Mouse (Mus musculus): Measurements from ENCODE around the gene Ptpra.

Gene Ptpra

DNA sequence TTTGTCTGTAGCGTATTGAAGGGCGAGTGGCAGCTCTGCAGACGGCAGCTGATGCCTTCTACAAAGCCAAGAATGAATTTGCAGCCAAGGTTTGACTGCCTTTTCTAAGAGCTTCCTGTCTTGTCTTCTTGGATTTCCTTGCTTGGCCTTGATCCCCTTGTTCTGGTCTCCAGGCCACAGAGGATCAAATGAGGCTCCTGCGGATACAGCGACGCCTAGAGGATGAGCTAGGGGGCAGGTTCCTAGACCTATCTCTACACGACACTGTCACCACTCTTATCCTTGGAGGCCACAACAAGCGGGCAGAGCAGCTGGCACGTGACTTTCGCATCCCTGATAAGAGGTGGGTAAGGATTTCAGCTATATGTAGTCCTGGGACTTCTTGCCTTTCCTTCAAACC is 7.9 kb upstream of the Ptpra start:
- ATAC-seq (ENCODE audit: low TSS enrichment): no peak

DNA sequence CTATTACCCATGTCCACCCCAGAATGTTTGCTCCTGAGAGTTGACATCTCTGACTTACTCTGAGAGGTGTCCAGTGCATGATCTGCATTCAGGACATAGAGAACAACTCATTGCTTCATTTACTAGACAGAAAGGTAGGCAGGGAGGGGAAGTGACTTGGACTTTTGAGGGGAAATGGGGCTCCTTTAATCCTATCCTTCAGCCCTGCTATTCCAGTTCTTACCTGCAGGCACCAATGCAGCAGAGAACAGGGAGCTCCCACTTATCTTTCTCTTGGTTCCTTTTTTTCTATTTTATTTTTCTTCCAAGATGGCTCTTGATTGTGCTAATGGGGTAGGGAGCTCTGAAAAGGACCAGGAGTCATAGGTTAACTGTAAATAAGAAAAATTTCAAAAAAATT is 1.6 kb upstream of the Ptpra start:
- ATAC-seq (ENCODE audit: low TSS enrichment): no peak

GRCm38 (mm10) chr2:130449021-130449793 is 871 bp upstream of the Ptpra start:
- peak; percentile 14; the same call in 1 of the 2 replicates for ATAC-seq (ENCODE audit: low TSS enrichment)

DNA sequence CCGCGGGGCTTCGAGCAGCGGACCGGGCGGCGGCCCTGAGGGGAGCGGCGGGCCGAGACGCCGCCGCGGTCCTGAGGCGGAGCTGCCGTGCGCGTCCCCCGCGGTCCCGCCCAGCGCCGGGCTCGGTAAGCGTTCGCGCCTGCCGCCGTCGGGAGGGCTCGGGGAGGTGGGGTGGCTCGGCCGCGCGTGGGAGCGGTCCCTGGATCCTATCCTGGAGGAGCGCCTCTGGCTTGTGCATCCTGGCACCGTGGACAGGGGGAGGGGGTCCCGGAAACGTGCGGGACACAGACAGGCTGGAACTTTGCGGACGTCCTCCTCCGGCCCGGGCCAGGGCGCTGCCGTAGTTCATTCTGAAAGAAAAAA is 337 bp downstream of the Ptpra start:
- ATAC-seq (ENCODE audit: low TSS enrichment): peak; percentile 71

GRCm38 (mm10) chr2:130451086-130451726 is 1.1 kb downstream of the Ptpra start:
- ATAC-seq (ENCODE audit: low TSS enrichment): no peak

DNA sequence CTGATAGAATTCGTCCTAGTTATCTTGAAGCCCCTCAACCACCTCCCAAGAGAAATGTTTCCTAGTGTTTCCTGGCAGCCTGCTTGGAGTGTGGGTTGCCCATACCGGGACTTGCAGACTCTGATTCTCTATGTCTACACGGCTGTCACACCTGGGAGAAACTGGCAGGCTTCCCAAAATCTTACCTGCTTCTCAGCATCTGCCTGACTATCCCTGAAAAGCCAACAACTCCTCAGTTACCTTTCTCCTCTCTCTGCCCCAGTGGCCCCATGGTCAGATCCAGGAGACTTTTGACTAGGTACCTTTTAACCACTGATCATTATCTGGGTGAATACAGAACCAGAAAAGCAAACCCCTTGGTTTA is 1.6 kb downstream of the Ptpra start:
- no peak for ATAC-seq (ENCODE audit: low TSS enrichment)

GRCm38 (mm10) chr2:130452266-130452665 is 2.2 kb downstream of the Ptpra start:
- ATAC-seq (ENCODE audit: low TSS enrichment): no peak

DNA sequence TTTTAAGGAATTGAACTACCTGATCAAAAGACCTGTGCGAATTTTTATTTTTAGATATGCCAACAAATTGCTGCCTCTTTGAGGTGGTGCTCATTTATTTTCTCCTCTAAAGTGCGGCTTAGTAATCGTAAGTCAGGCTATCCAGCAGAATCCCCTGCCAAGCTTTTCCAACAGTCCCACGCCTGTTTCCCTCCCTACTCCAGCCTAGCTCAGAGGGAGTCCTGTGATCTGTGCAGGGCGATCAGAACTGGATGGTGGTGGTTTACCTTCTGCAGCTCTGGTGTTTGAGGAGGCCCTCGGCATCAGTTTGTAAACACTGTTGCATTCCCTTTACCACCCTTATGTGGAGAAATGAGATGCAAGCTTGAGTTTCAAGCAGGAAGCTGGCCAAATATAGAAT is 3.3 kb downstream of the Ptpra start:
- ATAC-seq (ENCODE audit: low TSS enrichment): peak; percentile 23; the same call in 1 of the 2 replicates

- peak; percentile 34; the same call in 1 of the 2 replicates for ATAC-seq (ENCODE audit: low TSS enrichment)
Observed at GRCm38 (mm10) chr2:130454748-130455370, 4.8 kb downstream of the Ptpra start.

GRCm38 (mm10) chr2:130457871-130458270 is 7.8 kb downstream of the Ptpra start:
- no peak for ATAC-seq (ENCODE audit: low TSS enrichment)

DNA sequence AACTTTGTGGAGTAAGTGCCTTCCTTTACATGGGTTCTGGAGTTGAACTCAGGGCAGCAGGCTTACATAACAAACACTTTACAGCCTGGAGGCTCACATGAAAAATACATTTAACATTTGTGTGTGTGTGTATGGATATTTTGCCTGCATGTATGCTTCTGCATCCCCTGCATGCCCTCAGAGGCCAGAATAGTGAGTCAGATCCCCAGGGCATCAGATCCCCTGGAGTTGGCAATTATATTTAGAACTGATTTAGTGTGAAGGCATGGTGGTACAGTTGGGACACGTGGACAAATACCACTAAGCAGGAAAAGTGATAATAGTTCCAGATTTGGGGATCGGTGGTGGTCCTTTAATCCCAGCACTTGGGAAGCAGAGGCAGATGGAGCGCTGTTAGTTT is 9.5 kb downstream of the Ptpra start:
- ATAC-seq (ENCODE audit: low TSS enrichment): no peak

DNA sequence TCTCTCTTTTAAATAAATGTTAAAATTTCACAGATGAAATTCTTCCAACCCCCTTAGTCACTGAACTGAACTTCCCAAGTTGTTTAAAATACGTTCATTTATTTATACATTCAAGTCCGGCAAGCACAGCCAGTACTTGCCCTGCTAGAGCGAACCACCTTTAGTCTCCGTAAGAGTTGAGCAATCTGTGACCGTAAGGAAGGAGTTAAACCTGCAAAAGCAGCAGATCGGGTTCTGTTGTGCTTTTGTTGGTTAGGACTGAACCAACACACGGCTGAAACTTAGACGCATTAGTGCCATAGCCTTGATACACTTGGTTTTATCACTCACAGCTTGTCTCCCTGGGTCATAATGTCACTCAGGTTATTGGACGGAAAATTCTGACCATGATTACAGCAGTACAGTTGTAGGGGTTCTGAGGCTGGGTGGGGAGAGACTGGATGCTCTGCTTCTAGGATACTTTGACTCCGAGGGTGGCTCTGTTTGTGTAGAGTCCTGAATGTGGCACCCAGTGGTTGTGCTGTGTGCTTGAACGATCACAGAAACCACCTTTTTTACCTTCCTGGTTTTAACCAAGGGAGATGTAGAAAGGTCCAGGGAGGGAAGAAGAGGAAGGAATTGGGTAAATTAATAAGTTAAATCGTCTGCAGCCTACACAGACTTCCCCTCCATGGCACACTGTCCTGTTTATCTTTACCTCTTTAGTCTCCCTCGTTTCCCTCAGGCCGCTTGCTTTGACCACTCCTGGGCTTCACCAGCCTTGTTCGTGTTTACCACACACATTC is 11.4 kb downstream of the Ptpra start:
- no peak for ATAC-seq (ENCODE audit: low TSS enrichment)

- ATAC-seq (ENCODE audit: low TSS enrichment): no peak
Observed at GRCm38 (mm10) chr2:130466438-130466837, 16.4 kb downstream of the Ptpra start.

- no peak; the same call in 1 of the 2 replicates for ATAC-seq (ENCODE audit: low TSS enrichment)
Observed at GRCm38 (mm10) chr2:130469366-130469765, 19.3 kb downstream of the Ptpra start.

DNA sequence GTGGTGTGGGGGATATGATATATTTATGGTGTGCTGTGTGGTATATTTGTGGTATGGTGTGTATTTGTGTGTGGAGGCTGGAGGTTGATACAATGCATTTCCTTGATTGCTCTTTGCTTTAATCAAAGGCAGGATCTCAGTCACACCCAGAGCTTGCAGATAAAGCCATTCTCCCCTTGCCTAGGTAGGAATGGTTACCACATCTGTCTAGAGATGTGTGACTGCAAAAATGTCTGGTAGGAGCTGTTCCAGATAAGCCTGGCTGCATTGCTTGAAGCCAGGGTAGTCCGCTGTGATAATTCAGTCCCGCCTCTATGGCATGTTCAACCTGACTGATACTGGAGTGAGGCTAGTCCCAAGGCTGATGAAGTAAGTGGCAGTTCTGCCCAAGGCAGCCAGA is 19.9 kb downstream of the Ptpra start:
- no peak for ATAC-seq (ENCODE audit: low TSS enrichment)

DNA sequence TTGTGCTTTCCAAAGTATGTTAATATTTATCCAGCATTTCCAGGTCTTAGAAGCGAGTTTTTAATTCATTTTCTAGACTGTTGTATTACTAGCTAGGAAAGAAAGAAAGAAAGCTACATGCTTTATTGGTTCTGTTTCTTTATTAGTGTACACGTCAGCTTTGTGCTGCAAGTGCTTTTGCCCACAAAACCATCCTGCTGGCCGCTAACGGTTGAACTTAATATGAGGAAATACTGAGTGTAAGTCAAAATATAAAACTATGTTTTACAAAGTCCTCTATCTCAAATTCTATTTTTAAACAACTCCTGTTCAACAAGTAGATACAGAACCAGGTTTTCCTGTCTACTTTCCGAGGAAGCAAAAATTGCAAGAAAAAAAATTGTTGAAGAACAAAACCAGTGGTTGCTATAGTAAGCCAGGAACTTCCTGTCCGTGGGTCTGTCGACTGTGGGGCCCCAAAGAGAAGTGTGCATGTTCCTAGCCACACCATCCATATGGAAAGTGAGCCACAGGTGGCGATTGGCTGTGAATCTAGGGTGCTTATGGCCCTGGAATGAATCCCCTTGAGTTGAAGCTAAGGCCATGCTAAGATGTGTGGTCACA is 22.9 kb downstream of the Ptpra start:
- no peak for ATAC-seq (ENCODE audit: low TSS enrichment)

- no peak for ATAC-seq (ENCODE audit: low TSS enrichment)
Observed at GRCm38 (mm10) chr2:130475764-130476163, 25.7 kb downstream of the Ptpra start.

GRCm38 (mm10) chr2:130476666-130477297 is 26.7 kb downstream of the Ptpra start:
- ATAC-seq (ENCODE audit: low TSS enrichment): peak; percentile 73; the same call in 1 of the 2 replicates

GRCm38 (mm10) chr2:130482177-130482576 is 32.1 kb downstream of the Ptpra start:
- no peak for ATAC-seq (ENCODE audit: low TSS enrichment)

- no peak for ATAC-seq (ENCODE audit: low TSS enrichment)
Observed at GRCm38 (mm10) chr2:130482700-130483099, 32.6 kb downstream of the Ptpra start.

DNA sequence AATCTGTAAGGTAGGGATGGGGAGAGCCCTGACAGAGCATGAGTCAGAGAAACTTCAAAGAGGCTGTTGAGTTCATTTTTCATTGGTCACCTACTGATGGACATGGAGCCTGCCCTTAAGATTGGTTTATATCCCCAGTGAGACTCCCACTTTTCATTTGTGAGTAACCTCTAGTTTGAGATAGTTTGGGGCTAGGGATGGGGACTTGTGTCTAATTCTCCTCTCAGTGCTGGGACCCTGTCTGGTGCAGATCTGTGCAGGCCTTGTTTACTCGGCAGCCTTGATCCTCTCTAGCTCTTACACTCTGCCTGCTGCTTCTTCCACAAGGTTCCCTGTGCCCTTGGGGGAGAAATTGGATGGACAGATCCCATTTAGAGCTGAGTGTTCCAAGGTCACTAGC is 34.1 kb downstream of the Ptpra start:
- ATAC-seq (ENCODE audit: low TSS enrichment): no peak
